Mouse (Mus musculus): ENCODE results near the gene Auts2. TPM values are rescaled to one million over a fixed set of nuclear protein-coding genes. Genes with fewer than 3 reads are reported as not detected.

Auts2 gene
- polyA plus RNA-seq, 1 experiment from 2014 or later = 17.0 TPM

GRCm38 (mm10) chr5:132492793-132493192 lies 50.4 kb downstream of the Auts2 start:
- Histone ChIP-seq H3K9me3 (no peaks in the 10 kb centered on the region), H3K27me3 (no peaks in the 10 kb centered on the region), H3K4me3 (no peak overlapping the region), H3K27ac (no peak overlapping the region), H3K9ac (no peak overlapping the region), H3K4me1 (peaks cover 28% of the 10 kb centered on the region), H3K36me3 (no peaks in the 10 kb centered on the region), H3K4me2 (no peak overlapping the region)
- WGBS = 82% methylated on average over 1 of the region's 1 CpGs
- no peak for ATAC-seq (ENCODE audit: borderline replicate concordance, extremely low read depth, low FRiP score, low TSS enrichment)

DNA sequence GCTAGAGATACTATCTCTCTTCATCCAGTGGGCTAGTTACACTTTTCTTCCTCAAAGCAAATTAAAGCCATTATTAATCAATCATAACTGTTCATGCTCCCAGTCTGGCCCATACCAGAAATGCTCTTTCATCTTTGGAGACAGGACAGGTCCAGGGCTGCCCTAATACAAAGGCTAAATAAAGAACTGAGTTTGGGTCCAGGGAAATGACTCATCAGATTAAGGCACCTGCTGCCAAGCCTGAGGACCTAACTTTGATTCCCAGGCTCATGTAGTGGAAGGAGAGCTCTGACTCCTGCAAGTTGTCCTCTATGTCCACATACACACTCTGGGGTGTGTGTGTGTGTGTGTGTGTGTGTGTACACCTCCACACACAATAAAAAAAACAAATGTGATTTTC lies 51.1 kb downstream of the Auts2 start:
- H3K4me1 ChIP-seq = peaks cover 28% of the 10 kb centered on the region
- no peak for ATAC-seq (ENCODE audit: borderline replicate concordance, extremely low read depth, low FRiP score, low TSS enrichment)

DNA sequence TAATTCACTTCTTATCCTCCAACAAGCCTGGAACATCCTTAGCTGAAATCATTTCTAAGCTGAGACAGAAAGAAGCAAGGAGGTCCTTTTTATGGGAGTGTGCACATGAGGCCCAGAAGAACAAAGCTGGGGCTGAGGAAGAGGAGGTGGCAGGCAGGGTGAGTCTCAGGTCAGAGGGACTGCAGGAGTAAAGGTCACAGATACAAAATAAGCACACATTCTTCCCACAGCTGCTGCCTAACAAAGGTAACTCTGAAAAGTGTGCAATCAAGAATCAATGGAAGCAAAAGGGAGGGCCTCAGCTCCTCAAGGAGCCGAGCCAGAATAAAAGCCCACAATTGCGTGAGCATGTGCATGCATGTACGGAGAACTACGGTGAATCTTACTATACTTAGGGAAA lies 51.6 kb downstream of the Auts2 start:
- Histone ChIP-seq H3K4me2 (no peak overlapping the region), H3K4me1 (peaks cover 28% of the 10 kb centered on the region), H3K27me3 (no peaks in the 10 kb centered on the region), H3K9me3 (no peaks in the 10 kb centered on the region), H3K36me3 (no peaks in the 10 kb centered on the region), H3K4me3 (no peak overlapping the region), H3K9ac (no peak overlapping the region), H3K27ac (no peak overlapping the region)
- WGBS = 43% methylated on average over 4 of the region's 4 CpGs
- ATAC-seq (ENCODE audit: borderline replicate concordance, extremely low read depth, low FRiP score, low TSS enrichment) = no peak

More for the DNA sequence above, 51.1 kb downstream of the Auts2 start:
- Histone ChIP-seq H3K36me3 (no peaks in the 10 kb centered on the region), H3K4me2 (no peak overlapping the region), H3K9ac (no peak overlapping the region), H3K9me3 (no peaks in the 10 kb centered on the region), H3K27ac (no peak overlapping the region), H3K4me3 (no peak overlapping the region), H3K27me3 (no peaks in the 10 kb centered on the region)

DNA sequence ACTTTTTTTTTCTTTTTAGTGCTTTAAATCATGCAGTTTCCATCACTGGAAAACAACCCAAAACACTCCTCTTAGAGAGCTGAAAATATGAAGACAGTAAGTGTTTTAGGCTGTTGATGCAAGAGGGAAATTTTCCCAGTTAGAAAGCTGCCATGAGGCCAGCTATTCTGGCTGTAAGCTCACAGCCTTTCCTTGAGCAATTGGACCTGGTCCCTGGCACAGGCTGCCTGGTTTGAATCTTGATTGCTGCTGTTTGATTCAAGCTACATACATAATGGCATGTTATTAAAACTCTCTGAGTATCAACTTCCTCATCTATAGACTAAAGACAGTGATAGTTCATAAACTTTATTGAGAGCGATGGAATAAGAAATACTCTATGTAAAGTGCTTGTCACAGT lies 52.8 kb downstream of the Auts2 start:
- no peak overlapping the region for H3K9ac ChIP-seq
- H3K4me2 ChIP-seq = no peak overlapping the region
- WGBS = 87% methylated on average over 1 of the region's 1 CpGs
- H3K27me3 ChIP-seq = no peaks in the 10 kb centered on the region
- no peaks in the 10 kb centered on the region for H3K9me3 ChIP-seq
- ATAC-seq (ENCODE audit: borderline replicate concordance, extremely low read depth, low FRiP score, low TSS enrichment) = no peak
- H3K4me1 ChIP-seq = peaks cover 33% of the 10 kb centered on the region
- 0 out of 2 replicates have a peak overlapping the region, but pooled peaks have one; percentile 29 for H3K27ac ChIP-seq
- no peaks in the 10 kb centered on the region for H3K36me3 ChIP-seq
- H3K4me3 ChIP-seq = no peak overlapping the region

DNA sequence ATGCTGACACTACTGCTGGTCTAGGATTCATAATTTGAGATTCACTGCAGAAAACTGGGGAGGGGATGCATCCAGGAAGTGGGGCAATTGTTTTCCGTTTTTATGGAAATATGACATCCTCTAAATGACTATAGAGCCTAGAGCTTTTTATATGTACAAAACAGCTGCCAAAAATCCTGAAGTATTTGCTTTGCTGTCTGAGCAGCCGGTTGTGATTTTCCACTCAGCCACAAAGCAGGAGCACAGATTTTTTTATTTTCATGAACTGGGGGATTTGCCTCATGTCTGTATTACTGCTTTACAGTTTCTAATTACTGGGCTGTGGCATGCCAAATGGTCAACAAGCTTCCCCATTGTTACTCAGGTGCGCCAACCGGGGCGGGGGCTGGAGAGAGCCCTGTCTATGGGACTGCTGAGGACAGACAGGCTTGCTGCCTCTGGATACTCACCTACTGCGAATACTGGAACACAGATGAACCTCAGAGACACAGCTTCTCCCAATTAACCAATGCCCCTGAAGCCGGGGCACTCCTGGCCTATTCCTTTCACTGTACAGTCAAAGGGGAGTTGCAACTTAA lies 53.3 kb downstream of the Auts2 start:
- H3K27ac ChIP-seq = 0 out of 2 replicates have a peak overlapping the region, but pooled peaks have one; percentile 29
- 52% methylated on average over 7 of the region's 7 CpGs for WGBS

DNA sequence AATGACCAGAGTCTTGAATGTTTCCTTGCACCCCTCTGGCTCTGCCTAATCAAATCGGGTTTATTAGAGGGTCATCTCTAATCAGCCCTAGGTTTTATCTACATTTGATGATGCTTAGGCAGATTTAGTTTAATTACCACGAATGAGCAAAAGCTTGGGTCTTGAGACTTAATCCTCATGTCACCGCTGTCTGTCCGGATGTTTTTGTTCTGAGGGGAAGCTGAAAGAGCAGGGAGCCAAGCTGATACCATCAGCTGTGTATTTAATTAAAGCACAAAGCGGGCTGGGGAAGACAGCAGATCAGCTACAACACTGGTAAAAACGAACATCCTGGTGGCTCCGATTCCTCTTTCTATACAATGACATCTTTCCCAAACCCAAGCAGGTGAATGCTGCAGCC lies 56.3 kb downstream of the Auts2 start:
- no peaks in the 10 kb centered on the region for H3K36me3 ChIP-seq
- no peak overlapping the region for H3K4me2 ChIP-seq
- ATAC-seq (ENCODE audit: borderline replicate concordance, extremely low read depth, low FRiP score, low TSS enrichment) = no peak

More for the DNA sequence above, 53.3 kb downstream of the Auts2 start:
- Histone ChIP-seq H3K4me1 (peaks cover 33% of the 10 kb centered on the region), H3K36me3 (no peaks in the 10 kb centered on the region), H3K9me3 (no peaks in the 10 kb centered on the region), H3K27me3 (no peaks in the 10 kb centered on the region), H3K4me2 (no peak overlapping the region), H3K9ac (no peak overlapping the region), H3K4me3 (no peak overlapping the region)
- ATAC-seq (ENCODE audit: borderline replicate concordance, extremely low read depth, low FRiP score, low TSS enrichment) = no peak

GRCm38 (mm10) chr5:132485994-132486393 lies 57.1 kb downstream of the Auts2 start:
- ATAC-seq (ENCODE audit: borderline replicate concordance, extremely low read depth, low FRiP score, low TSS enrichment) = no peak
- Histone ChIP-seq H3K27ac (no peak overlapping the region), H3K9me3 (no peaks in the 10 kb centered on the region), H3K27me3 (no peaks in the 10 kb centered on the region), H3K4me2 (no peak overlapping the region), H3K36me3 (no peaks in the 10 kb centered on the region), H3K4me3 (no peak overlapping the region), H3K4me1 (peaks cover 24% of the 10 kb centered on the region), H3K9ac (no peak overlapping the region)
- WGBS = 82% methylated on average over 6 of the region's 6 CpGs

More for the DNA sequence above, 56.3 kb downstream of the Auts2 start:
- Histone ChIP-seq H3K9me3 (no peaks in the 10 kb centered on the region), H3K27ac (no peak overlapping the region), H3K4me1 (peaks cover 29% of the 10 kb centered on the region), H3K4me3 (no peak overlapping the region), H3K27me3 (no peaks in the 10 kb centered on the region), H3K9ac (no peak overlapping the region)
- WGBS = 59% methylated on average over 7 of the region's 7 CpGs

GRCm38 (mm10) chr5:132485448-132485847 lies 57.7 kb downstream of the Auts2 start:
- no peaks in the 10 kb centered on the region for H3K27me3 ChIP-seq
- H3K4me3 ChIP-seq = no peak overlapping the region
- no peaks in the 10 kb centered on the region for H3K36me3 ChIP-seq
- H3K4me2 ChIP-seq = no peak overlapping the region
- ATAC-seq (ENCODE audit: borderline replicate concordance, extremely low read depth, low FRiP score, low TSS enrichment) = no peak
- H3K27ac ChIP-seq = no peak overlapping the region
- H3K4me1 ChIP-seq = peaks cover 20% of the 10 kb centered on the region
- no peaks in the 10 kb centered on the region for H3K9me3 ChIP-seq
- H3K9ac ChIP-seq = no peak overlapping the region
- 36% methylated on average over 3 of the region's 3 CpGs for WGBS

- Histone ChIP-seq H3K4me2 (no peak overlapping the region), H3K9ac (no peak overlapping the region), H3K27ac (no peak overlapping the region), H3K4me1 (peaks cover 11% of the 10 kb centered on the region; the same call in 1 of the 2 replicates), H3K4me3 (no peak overlapping the region), H3K27me3 (no peaks in the 10 kb centered on the region), H3K36me3 (no peaks in the 10 kb centered on the region), H3K9me3 (no peaks in the 10 kb centered on the region)
- 80% methylated on average over 3 of the region's 3 CpGs for WGBS
- ATAC-seq (ENCODE audit: borderline replicate concordance, extremely low read depth, low FRiP score, low TSS enrichment) = no peak
Measured at GRCm38 (mm10) chr5:132481476-132481875, 61.7 kb downstream of the Auts2 start.

- Histone ChIP-seq H3K36me3 (no peaks in the 10 kb centered on the region), H3K9ac (no peak overlapping the region), H3K9me3 (no peaks in the 10 kb centered on the region), H3K4me2 (no peak overlapping the region), H3K4me3 (no peak overlapping the region), H3K27ac (no peak overlapping the region), H3K4me1 (0 out of 2 replicates have a peak, but pooled peaks cover 6% of the 10 kb centered on the region), H3K27me3 (no peaks in the 10 kb centered on the region)
- no peak for ATAC-seq (ENCODE audit: borderline replicate concordance, extremely low read depth, low FRiP score, low TSS enrichment)
- WGBS = 77% methylated on average over 6 of the region's 6 CpGs
Measured at GRCm38 (mm10) chr5:132480461-132480860, 62.7 kb downstream of the Auts2 start.

GRCm38 (mm10) chr5:132479227-132479857 lies 63.8 kb downstream of the Auts2 start:
- no peak overlapping the region for H3K9ac ChIP-seq
- ATAC-seq (ENCODE audit: borderline replicate concordance, extremely low read depth, low FRiP score, low TSS enrichment) = no peak
- no peaks in the 10 kb centered on the region for H3K27me3 ChIP-seq
- no peaks in the 10 kb centered on the region for H3K9me3 ChIP-seq
- H3K4me3 ChIP-seq = no peak overlapping the region
- H3K4me1 ChIP-seq = 0 out of 2 replicates have a peak, but pooled peaks cover 6% of the 10 kb centered on the region
- WGBS = 30% methylated on average over 11 of the region's 11 CpGs
- H3K27ac ChIP-seq = no peak overlapping the region
- no peaks in the 10 kb centered on the region for H3K36me3 ChIP-seq
- no peak overlapping the region for H3K4me2 ChIP-seq

GRCm38 (mm10) chr5:132477533-132477932 lies 65.6 kb downstream of the Auts2 start:
- H3K9ac ChIP-seq = no peak overlapping the region
- 70% methylated on average over 1 of the region's 1 CpGs for WGBS

More at GRCm38 (mm10) chr5:132477533-132477932, 65.6 kb downstream of the Auts2 start:
- H3K9me3 ChIP-seq = no peaks in the 10 kb centered on the region
- ATAC-seq (ENCODE audit: borderline replicate concordance, extremely low read depth, low FRiP score, low TSS enrichment) = no peak
- no peak overlapping the region for H3K4me3 ChIP-seq
- no peaks in the 10 kb centered on the region for H3K27me3 ChIP-seq
- H3K36me3 ChIP-seq = no peaks in the 10 kb centered on the region
- no peak overlapping the region for H3K4me2 ChIP-seq
- H3K4me1 ChIP-seq = 0 out of 2 replicates have a peak, but pooled peaks cover 6% of the 10 kb centered on the region
- no peak overlapping the region for H3K27ac ChIP-seq

Data from lung, embryonic 15.5 days (tissue).